ENCODE assay signal across 27 mouse cellular contexts in the genomic region with DNA sequence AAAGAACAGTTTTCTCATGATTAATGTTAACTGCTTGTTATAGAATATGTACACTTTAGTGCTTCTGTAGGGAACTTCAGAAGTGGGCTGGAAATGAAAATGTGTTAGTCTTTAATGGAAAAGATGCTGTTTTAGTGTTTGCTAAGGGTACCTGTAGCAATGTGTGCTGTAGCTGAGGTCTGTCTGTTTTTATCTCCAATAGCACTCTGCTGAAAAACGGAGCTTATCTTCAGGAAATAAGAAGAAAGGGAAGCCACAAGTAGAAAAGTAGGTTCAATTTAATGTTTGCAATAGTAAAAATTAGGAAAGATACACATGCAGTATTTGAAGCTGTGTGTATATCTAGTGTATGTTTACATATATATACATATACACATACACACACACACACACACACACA.
"Had no signal": no experiment of that assay in that cellular context is flagged by ENCODE, and none has a peak within 500 bp of the region (broad histone marks: within the 10 kb centered on the region; RNA-seq: fewer than 3 reads in every experiment).

No protein-coding gene starts in this region.

- H3K4me3 ChIP-seq: embryonic facial prominence, embryonic 10.5 days; embryonic facial prominence, embryonic 12.5 days; embryonic facial prominence, embryonic 13.5 days; embryonic facial prominence, embryonic 15.5 days; erythroblast, embryonic 14.5 days; forebrain, embryonic 10.5 days; forebrain, embryonic 12.5 days; forebrain, embryonic 13.5 days; forebrain, embryonic 15.5 days; gastrocnemius, adult 2 months; heart, adult 2 months had no signal

- H3K9ac ChIP-seq: embryonic facial prominence, embryonic 12.5 days; embryonic facial prominence, embryonic 13.5 days; embryonic facial prominence, embryonic 15.5 days; forebrain, embryonic 12.5 days; forebrain, embryonic 13.5 days; forebrain, embryonic 15.5 days; forebrain, postnatal 0 days had no signal

- H3K27ac ChIP-seq: embryonic facial prominence, embryonic 10.5 days; embryonic facial prominence, embryonic 12.5 days; embryonic facial prominence, embryonic 13.5 days; embryonic facial prominence, embryonic 15.5 days; forebrain, embryonic 10.5 days; forebrain, embryonic 12.5 days; forebrain, embryonic 13.5 days; forebrain, embryonic 15.5 days; gastrocnemius, adult 2 months; heart, adult 2 months had no signal

- DNase-seq: cerebellum, adult 8-10 months; cerebellum, adult 9-10 months; cerebellum, adult 9-11 months; cerebellum, postnatal 10 days; cerebellum, postnatal 14 days; cerebellum, postnatal 25 days; cerebellum, postnatal 36 days; embryo, embryonic 11 days; forebrain, postnatal 0 days; gastrocnemius, adult 2 months; gastrocnemius, postnatal 10 days; gastrocnemius, postnatal 14 days; gastrocnemius, postnatal 25 days; gastrocnemius, postnatal 36 days; heart, adult 18-20 months; heart, adult 2 months had no signal

- H3K4me2 ChIP-seq: embryonic facial prominence, embryonic 12.5 days; embryonic facial prominence, embryonic 13.5 days; embryonic facial prominence, embryonic 15.5 days; forebrain, embryonic 12.5 days; forebrain, embryonic 13.5 days; forebrain, embryonic 15.5 days had no signal

- H3K4me1 ChIP-seq: embryonic facial prominence, embryonic 10.5 days; embryonic facial prominence, embryonic 12.5 days; embryonic facial prominence, embryonic 13.5 days; embryonic facial prominence, embryonic 15.5 days; forebrain, embryonic 12.5 days; forebrain, embryonic 13.5 days; forebrain, embryonic 15.5 days had no signal

- ATAC-seq: forebrain, embryonic 13.5 days; forebrain, embryonic 14.5 days; forebrain, embryonic 15.5 days; forebrain, embryonic 16.5 days; forebrain, postnatal 0 days had no signal

- H3K27me3 ChIP-seq: embryonic facial prominence, embryonic 12.5 days; embryonic facial prominence, embryonic 13.5 days; embryonic facial prominence, embryonic 15.5 days; forebrain, embryonic 12.5 days; forebrain, embryonic 13.5 days; forebrain, embryonic 15.5 days had no signal

- H3K9me3 ChIP-seq: embryonic facial prominence, embryonic 10.5 days; embryonic facial prominence, embryonic 12.5 days; embryonic facial prominence, embryonic 13.5 days; embryonic facial prominence, embryonic 15.5 days; forebrain, embryonic 10.5 days; forebrain, embryonic 12.5 days; forebrain, embryonic 13.5 days; forebrain, embryonic 15.5 days had no signal
